Mouse (Mus musculus) forelimb bud, embryonic 11.5 days (tissue): Measurements from ENCODE around the gene 1110057P08Rik.
"Not testable (repeated sequence)": the region's sequence is repeated elsewhere in the genome, so short reads cannot be mapped to it uniquely, and the experiment has no call there.

Experiments used
- DNase-seq: peaks from one replicate; pipeline ENCODE4 v3.0.0-alpha.2; 2012; ENCODE audit warnings: low read depth, low spot score

The 1110057P08Rik gene

DNA sequence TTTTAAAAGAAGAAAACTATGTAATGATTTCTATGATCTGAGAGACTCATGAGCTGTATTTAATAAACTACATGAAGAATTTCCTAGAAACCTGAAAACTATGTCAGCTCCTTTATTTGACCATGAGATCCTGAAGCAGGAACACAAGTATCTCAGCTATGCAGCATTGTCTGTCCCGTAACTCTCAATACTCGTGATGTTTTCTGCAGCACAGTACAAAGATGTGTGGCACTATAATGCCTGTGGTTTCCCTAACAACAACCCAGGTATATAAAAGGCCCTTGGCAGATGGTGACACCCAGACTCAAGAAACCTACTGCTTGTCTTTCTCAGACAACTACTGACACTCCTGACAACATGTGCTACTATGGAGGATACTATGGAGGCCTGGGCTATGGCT, at the start of gene 1110057P08Rik:
1110057P08Rik (plus strand) TSS at position 301 of the 400 bp plus-strand sequence.
- DNase-seq: no peak

DNA sequence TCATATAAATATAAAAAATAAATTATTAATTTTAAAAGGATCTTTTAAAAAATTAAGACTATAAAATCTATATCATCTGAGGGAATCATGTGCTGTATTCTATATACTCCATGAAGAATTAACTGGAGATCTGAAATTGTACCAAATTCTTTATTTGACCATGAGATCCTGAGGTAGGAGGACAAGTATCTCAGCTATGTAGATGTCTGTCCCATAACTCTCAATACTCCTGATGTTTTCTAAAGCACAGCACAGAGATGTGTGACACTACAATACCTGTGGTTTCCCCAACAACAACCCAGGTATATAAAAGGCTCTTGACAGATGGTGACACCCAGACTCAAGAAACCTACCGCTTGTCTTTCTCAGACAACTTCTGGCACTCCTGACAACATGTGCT, 34.0 kb upstream of the 1110057P08Rik start, which contains the start of gene Gm6358:
Gm6358 (plus strand) TSS at position 301 of the 400 bp plus-strand sequence.
- DNase-seq: no peak

DNA sequence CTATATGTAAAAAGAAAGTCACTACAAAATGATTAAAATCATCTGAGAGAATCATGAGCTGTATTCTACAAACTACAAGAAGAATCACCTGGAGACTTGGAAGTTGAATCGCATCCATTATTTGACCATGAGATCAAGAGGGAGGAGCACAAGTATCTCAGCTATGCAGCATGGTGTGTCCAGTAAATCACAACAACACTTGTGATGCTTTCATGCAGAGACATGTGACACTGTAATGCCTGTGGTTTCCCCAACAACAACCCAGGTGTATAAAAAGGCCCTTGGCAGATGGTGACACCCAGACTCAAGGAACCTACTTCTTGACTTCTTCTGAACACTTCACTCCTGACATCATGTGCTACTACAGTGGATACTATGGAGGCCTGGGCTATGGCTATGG, 23.7 kb upstream of the 1110057P08Rik start, which contains the start of gene Gm10061:
Gm10061 (plus strand) TSS at position 301 of the 400 bp plus-strand sequence.
- no peak for DNase-seq

DNA sequence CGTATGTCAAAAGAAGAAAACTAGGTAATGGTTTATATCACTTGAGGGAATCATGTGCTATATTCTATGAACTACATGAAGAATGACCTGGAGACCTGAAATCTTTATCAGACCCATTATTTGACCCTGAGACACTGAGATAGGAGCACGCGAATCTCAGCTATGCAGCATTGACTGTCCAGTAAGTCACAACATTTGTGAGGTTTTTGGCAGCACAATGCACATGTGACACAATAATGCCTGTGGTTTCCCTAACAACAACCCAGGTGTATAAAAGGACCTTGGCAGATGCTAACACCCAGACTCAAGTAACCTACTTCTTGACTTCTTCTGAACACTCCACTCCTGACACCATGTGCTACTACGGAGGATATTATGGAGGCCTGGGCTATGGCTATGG, 16.9 kb upstream of the 1110057P08Rik start, which contains the start of gene Gm9789:
Gm9789 (plus strand) TSS at position 301 of the 400 bp plus-strand sequence.
- no peak for DNase-seq

DNA sequence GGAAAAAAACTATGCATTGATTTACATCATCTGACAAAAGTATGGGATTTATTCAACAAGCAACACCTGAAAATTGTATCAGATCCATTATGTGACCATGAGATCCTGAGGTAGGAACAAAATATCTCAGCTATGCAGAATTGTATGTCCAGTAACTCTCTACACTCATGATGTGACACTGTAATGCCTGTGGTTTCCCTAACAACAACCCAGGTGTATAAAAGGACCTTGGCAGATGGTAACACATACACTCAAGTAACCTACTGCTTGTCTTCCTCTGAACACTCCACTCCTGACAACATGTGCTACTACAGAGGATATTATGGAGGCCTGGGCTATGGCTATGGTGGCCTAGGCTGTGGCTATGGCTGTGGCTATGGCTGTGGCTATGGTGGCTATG, 5.3 kb upstream of the 1110057P08Rik start, which contains the start of gene Gm7735:
Gm7735 (plus strand) TSS at position 301 of the 400 bp plus-strand sequence.
- DNase-seq: not testable (repeated sequence)

DNA sequence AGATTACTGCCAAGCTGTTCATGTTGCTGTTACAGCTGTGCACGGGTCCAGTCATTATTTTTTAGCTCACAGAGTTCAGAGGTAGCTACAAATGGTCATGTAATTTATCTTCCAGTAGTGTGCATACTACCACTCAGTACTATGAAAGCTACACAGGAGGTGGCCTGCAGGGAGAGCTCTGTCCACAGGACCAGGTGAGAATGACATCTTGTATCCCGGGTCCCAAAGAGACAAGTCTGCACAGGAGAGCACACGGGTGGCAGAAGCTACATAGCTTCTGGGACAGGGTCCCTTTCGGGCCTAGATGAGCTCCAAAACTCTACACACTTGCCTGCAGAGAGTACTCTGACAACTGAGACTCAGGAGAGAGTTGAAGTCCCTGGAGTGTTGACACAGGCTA, 14.1 kb downstream of the 1110057P08Rik start:
- no peak for DNase-seq

DNA sequence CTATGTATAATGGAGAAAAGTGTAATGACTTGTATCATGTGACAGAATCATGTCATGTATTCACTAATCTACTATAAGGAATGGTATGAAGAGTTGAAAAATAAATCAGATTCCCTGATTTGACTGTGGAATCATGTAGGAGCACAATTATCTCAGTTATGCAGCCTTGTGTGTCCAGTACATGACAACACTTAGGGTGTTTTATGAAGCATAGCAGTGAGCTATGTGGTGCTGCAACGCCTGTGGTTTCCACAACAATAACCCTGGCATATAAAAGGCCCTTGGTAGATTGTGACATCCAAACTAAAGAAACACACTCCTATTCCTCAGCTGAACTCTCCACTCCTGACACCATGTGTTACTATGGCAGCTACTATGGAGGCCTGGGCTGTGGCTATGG, 31.0 kb downstream of the 1110057P08Rik start, which contains the start of gene Krtap20-2:
Krtap20-2 (plus strand) TSS at position 301 of the 400 bp plus-strand sequence.
- no peak for DNase-seq
